ENCODE assay signal across 16 mouse cellular contexts in the genomic region with DNA sequence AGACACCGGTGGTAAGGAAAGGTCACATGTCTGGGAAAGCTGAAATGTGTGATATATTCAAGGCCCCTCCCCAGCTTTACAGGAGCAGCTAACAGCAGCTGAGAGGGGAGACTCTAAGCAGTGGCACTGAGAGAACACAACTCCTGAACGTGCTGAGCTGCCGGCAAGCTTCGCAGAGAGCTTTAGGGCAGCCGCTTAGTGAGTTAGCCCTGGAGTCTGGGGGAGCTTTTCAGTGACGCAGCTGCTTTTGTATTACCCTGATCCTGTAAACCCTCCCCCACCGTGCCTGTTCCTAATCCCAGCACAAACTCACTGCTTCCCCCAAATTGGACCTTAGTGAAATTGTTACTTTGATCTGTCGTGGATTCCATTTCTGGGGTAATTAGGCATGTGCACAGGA.
DNase-seq lines count a peak whose midpoint lies in the region; ATAC-seq and TF ChIP-seq lines count a peak whose summit lies in the region.
"Had no signal": no experiment of that assay in that cellular context is flagged by ENCODE, and none has a peak within 500 bp of the region (broad histone marks: within the 10 kb centered on the region; RNA-seq: fewer than 3 reads in every experiment).

No protein-coding gene starts in this region.

- H3K4me3 ChIP-seq in liver, embryonic 12.5 days, result no peak overlapping the region
- H3K4me3 ChIP-seq: embryonic facial prominence, embryonic 15.5 days; stomach, embryonic 15.5 days had no signal

- H3K27me3 ChIP-seq in liver, embryonic 12.5 days (replicated peaks), result no peaks in the 10 kb centered on the region
- H3K27me3 ChIP-seq: stomach, embryonic 15.5 days had no signal

- no peak overlapping the region for H3K27ac ChIP-seq in liver, embryonic 12.5 days
- H3K27ac ChIP-seq: embryonic facial prominence, embryonic 15.5 days; liver, embryonic 14.5 days; stomach, embryonic 15.5 days had no signal

- TF ChIP-seq CTCF in brain, embryonic 14.5 days (IDR thresholded peaks at IDR 0.05; ENCODE audit: borderline replicate concordance, extremely low read depth, insufficient read depth, insufficient read length), result no peak

- 32% methylated on average over 8 of the region's 8 CpGs for WGBS in liver, embryonic 12.5 days (ENCODE audit: insufficient replicate concordance)

- DNase-seq in brain, embryonic 14.5 days (ENCODE audit: low read depth), result peak; percentile 74
- DNase-seq in embryo, embryonic 10.5 days (ENCODE audit: low spot score), result peak; percentile 62
- peak; percentile 57 for DNase-seq in forelimb bud, embryonic 11.5 days (ENCODE audit: low read depth, low spot score)
- peak; percentile 33 for DNase-seq in mesoderm, embryonic 11.5 days (ENCODE audit: low read depth, low spot score)
- no peak for DNase-seq in thymus, postnatal 14 days
- DNase-seq: adrenal gland, postnatal 36 days; cerebellum, adult 11 months; kidney, postnatal 36 days; lung, postnatal 4 days; right cerebral cortex, postnatal 25 days had no signal

- H3K36me3 ChIP-seq in liver, embryonic 12.5 days, result no peaks in the 10 kb centered on the region
- H3K36me3 ChIP-seq: embryonic facial prominence, embryonic 15.5 days; stomach, embryonic 15.5 days had no signal

- 0 out of 2 replicates have a peak, but pooled peaks cover 5% of the 10 kb centered on the region for H3K9me3 ChIP-seq in liver, embryonic 12.5 days (replicated peaks)
- H3K9me3 ChIP-seq: embryonic facial prominence, embryonic 15.5 days; stomach, embryonic 15.5 days had no signal

- ATAC-seq in liver, embryonic 12.5 days, result no peak
- ATAC-seq in monocyte, adult 5-6 weeks (replicated peaks; ENCODE audit: insufficient number of reproducible peaks, low FRiP score, low TSS enrichment, poor library complexity, severe bottlenecking), result no peak

- H3K4me2 ChIP-seq in liver, embryonic 12.5 days, result no peak overlapping the region
- H3K4me2 ChIP-seq: embryonic facial prominence, embryonic 15.5 days; heart, embryonic 11.5 days; stomach, embryonic 15.5 days had no signal

- H3K4me1 ChIP-seq in liver, embryonic 12.5 days, result no peaks in the 10 kb centered on the region

- H3K9ac ChIP-seq in liver, embryonic 12.5 days, result no peak overlapping the region
- H3K9ac ChIP-seq: embryonic facial prominence, embryonic 15.5 days; liver, embryonic 14.5 days; stomach, embryonic 15.5 days had no signal

- TF ChIP-seq POLR2A in brain, embryonic 14.5 days (IDR thresholded peaks at IDR 0.05; ENCODE audit: borderline replicate concordance, extremely low read depth, insufficient read depth, insufficient read length, poor library complexity, severe bottlenecking), result no peak
